Mouse (Mus musculus) macrophage (primary cell): ENCODE measurements around the gene Gm49342. TPM values are rescaled to one million over a fixed set of nuclear protein-coding genes. Genes with fewer than 3 reads are reported as not detected.
"Not testable (repeated sequence)": the region's sequence is repeated elsewhere in the genome, so short reads cannot be mapped to it uniquely, and the experiment has no call there.

Experiments used
- H3K27ac ChIP-seq: fragments of 350-480 bp; formaldehyde crosslinking; 2 replicates; pipeline ENCODE4 v1.9.0; 2021
- H3K36me3 ChIP-seq: fragments of 350-480 bp; formaldehyde crosslinking; 2 replicates; pipeline ENCODE4 v1.9.0; 2021; ENCODE audit errors: inconsistent target
- H3K4me3 ChIP-seq: fragments of 350-480 bp; formaldehyde crosslinking; 2 replicates; pipeline ENCODE4 v1.9.0; 2021; ENCODE audit errors: inconsistent target
- H3K79me2 ChIP-seq: fragments of 350-480 bp; formaldehyde crosslinking; 2 replicates; pipeline ENCODE4 v1.9.0; 2021; ENCODE audit errors: inconsistent target
- WGBS: methylation state at CpG from one replicate; pipeline ENCODE4 v1.1.7; 2026; ENCODE audit warnings: inconsistent platforms; ENCODE audit not compliant: missing documents; 5-methylcytosine and 5-hydroxymethylcytosine counted together
- polyA plus RNA-seq: library from polyadenylated mRNA; stranded (reverse); fragments of 250-400 nt; gene quantifications from 3 replicates; pipeline ENCODE4 v1.2.4, GENCODE M21; 2018; ENCODE audit warnings: inconsistent platforms

Gene Gm49342
- polyA plus RNA-seq, 1 experiment from 2014 or later = 377 TPM

GRCm38 (mm10) chr14:50925111-50925920 is 19.0 kb upstream of the Gm49342 start:
- Histone ChIP-seq H3K27ac (peak overlapping the region; percentile 74), H3K4me3 (peak overlapping the region; percentile 79), H3K36me3 (peaks cover 33% of the 10 kb centered on the region), H3K79me2 (peaks cover 76% of the 10 kb centered on the region)
- WGBS = 3% methylated on average over 33 of the region's 38 CpGs

- WGBS = 89% methylated on average over 3 of the region's 3 CpGs
- H3K79me2 ChIP-seq = peaks cover 56% of the 10 kb centered on the region
- H3K27ac ChIP-seq = no peak overlapping the region; the same call in 1 of the 2 replicates
- H3K4me3 ChIP-seq = no peak overlapping the region
- H3K36me3 ChIP-seq = peaks cover 33% of the 10 kb centered on the region
Observed at GRCm38 (mm10) chr14:50927366-50927765, 17.0 kb upstream of the Gm49342 start.

- Histone ChIP-seq H3K79me2 (peaks cover 55% of the 10 kb centered on the region), H3K27ac (peak overlapping the region; percentile 90), H3K4me3 (peak overlapping the region; percentile 88), H3K36me3 (peaks cover 33% of the 10 kb centered on the region)
- 4% methylated on average over 10 of the region's 10 CpGs for WGBS
Observed at GRCm38 (mm10) chr14:50929951-50930350, 14.4 kb upstream of the Gm49342 start.

- H3K27ac ChIP-seq = peak overlapping the region; percentile 90
- under 1% methylated on average over 33 of the region's 38 CpGs for WGBS
- H3K36me3 ChIP-seq = peaks cover 33% of the 10 kb centered on the region
- H3K79me2 ChIP-seq = peaks cover 58% of the 10 kb centered on the region
- H3K4me3 ChIP-seq = peak overlapping the region; percentile 88
Observed at GRCm38 (mm10) chr14:50930377-50930753, 14.0 kb upstream of the Gm49342 start.

- peak within 1 kb of the TSS; percentile 90 for H3K27ac ChIP-seq
- peaks cover 58% of the 10 kb centered on the region for H3K79me2 ChIP-seq
- under 1% methylated on average over 67 of the region's 68 CpGs for WGBS
- peaks cover 33% of the 10 kb centered on the region for H3K36me3 ChIP-seq
- peak within 1 kb of the TSS; percentile 88 for H3K4me3 ChIP-seq
Observed at GRCm38 (mm10) chr14:50930754-50931492, 13.4 kb upstream of the Gm49342 start, which contains the start of the genes Pip4p1 and Pnp. Gene Pip4p1, minus strand, starts transcription at chr14:50930856. Gene Pnp, plus strand, starts transcription at chr14:50931082.

GRCm38 (mm10) chr14:50931493-50932020 is 12.8 kb upstream of the Gm49342 start:
- H3K79me2 ChIP-seq = peaks cover 56% of the 10 kb centered on the region
- 16% methylated on average over 12 of the region's 12 CpGs for WGBS
- H3K36me3 ChIP-seq = peaks cover 30% of the 10 kb centered on the region
- peak overlapping the region; percentile 43 for H3K4me3 ChIP-seq
- peak overlapping the region; percentile 90 for H3K27ac ChIP-seq

GRCm38 (mm10) chr14:50936649-50937048 is 7.7 kb upstream of the Gm49342 start:
- WGBS = 33% methylated on average over 1 of the region's 1 CpGs
- H3K36me3 ChIP-seq = no peaks in the 10 kb centered on the region
- no peak overlapping the region for H3K4me3 ChIP-seq
- H3K79me2 ChIP-seq = peaks cover 37% of the 10 kb centered on the region; the same call in 1 of the 2 replicates
- H3K27ac ChIP-seq = peak overlapping the region; percentile 56

GRCm38 (mm10) chr14:50938119-50938908 is 6.0 kb upstream of the Gm49342 start:
- Histone ChIP-seq H3K79me2 (peaks cover 37% of the 10 kb centered on the region; the same call in 1 of the 2 replicates), H3K36me3 (no peaks in the 10 kb centered on the region), H3K4me3 (peak overlapping the region; percentile 31), H3K27ac (peak overlapping the region; percentile 56; the same call in 1 of the 2 replicates)
- 96% methylated on average over 3 of the region's 3 CpGs for WGBS

- 8% methylated on average over 2 of the region's 2 CpGs for WGBS
- Histone ChIP-seq H3K36me3 (no peaks in the 10 kb centered on the region), H3K79me2 (peaks cover 31% of the 10 kb centered on the region; the same call in 1 of the 2 replicates), H3K27ac (peak overlapping the region; percentile 56; the same call in 1 of the 2 replicates), H3K4me3 (peak overlapping the region; percentile 31)
Observed at GRCm38 (mm10) chr14:50938940-50939339, 5.4 kb upstream of the Gm49342 start.

GRCm38 (mm10) chr14:50944668-50945033 is 334 bp downstream of the Gm49342 start:
- WGBS = 2% methylated on average over 9 of the region's 15 CpGs
- Histone ChIP-seq H3K79me2 (peaks cover 49% of the 10 kb centered on the region), H3K27ac (peak overlapping the region; percentile 87), H3K4me3 (peak overlapping the region; percentile 92)
- H3K36me3 ChIP-seq = not testable (repeated sequence)

- WGBS = 2% methylated on average over 6 of the region's 6 CpGs
- H3K4me3 ChIP-seq = peak overlapping the region; percentile 92
- H3K27ac ChIP-seq = peak overlapping the region; percentile 87
- peaks cover 49% of the 10 kb centered on the region for H3K79me2 ChIP-seq
- not testable (repeated sequence) for H3K36me3 ChIP-seq
Observed at GRCm38 (mm10) chr14:50945081-50945480, 764 bp downstream of the Gm49342 start.

GRCm38 (mm10) chr14:50945526-50945925 is 1.2 kb downstream of the Gm49342 start:
- WGBS = 3% methylated on average over 3 of the region's 3 CpGs
- H3K4me3 ChIP-seq = peak overlapping the region; percentile 92

GRCm38 (mm10) chr14:50955487-50955886 is 11.2 kb downstream of the Gm49342 start:
- H3K79me2 ChIP-seq = no peaks in the 10 kb centered on the region
- peaks cover 13% of the 10 kb centered on the region; the same call in 1 of the 2 replicates for H3K36me3 ChIP-seq
- no peak overlapping the region; the same call in 1 of the 2 replicates for H3K4me3 ChIP-seq
- 31% methylated on average over 10 of the region's 10 CpGs for WGBS
- peak overlapping the region; percentile 17; the same call in 1 of the 2 replicates for H3K27ac ChIP-seq

More at GRCm38 (mm10) chr14:50945526-50945925, 1.2 kb downstream of the Gm49342 start:
- Histone ChIP-seq H3K27ac (peak overlapping the region; percentile 87), H3K79me2 (peaks cover 49% of the 10 kb centered on the region)
- H3K36me3 ChIP-seq = not testable (repeated sequence)
